Mouse (Mus musculus) frontal cortex, postnatal 25 days (tissue): Measurements from ENCODE around the gene Erbb4.

Source experiments
- DNase-seq, 2 experiments: peaks; one replicate each; pipeline ENCODE4 v3.0.0; 2022; ENCODE audit warnings: low spot score in 2 of 2

Gene Erbb4

GRCm38 (mm10) chr1:69027816-69028215, 80.0 kb downstream of the Erbb4 start:
- no peak for DNase-seq

GRCm38 (mm10) chr1:69024858-69025257, 83.0 kb downstream of the Erbb4 start:
- DNase-seq = no peak

GRCm38 (mm10) chr1:69023157-69023925, 84.5 kb downstream of the Erbb4 start:
- no peak for DNase-seq

- DNase-seq = no peak
Measured at GRCm38 (mm10) chr1:69009800-69010505, 97.9 kb downstream of the Erbb4 start.

GRCm38 (mm10) chr1:69001371-69001770, 106.5 kb downstream of the Erbb4 start:
- no peak for DNase-seq

GRCm38 (mm10) chr1:68979251-68979650, 128.6 kb downstream of the Erbb4 start:
- no peak for DNase-seq

- no peak for DNase-seq
Measured at GRCm38 (mm10) chr1:68978571-68978970, 129.3 kb downstream of the Erbb4 start.

- no peak for DNase-seq
Measured at GRCm38 (mm10) chr1:68973355-68974127, 134.3 kb downstream of the Erbb4 start.

- DNase-seq = no peak
Measured at GRCm38 (mm10) chr1:68964127-68964526, 143.7 kb downstream of the Erbb4 start.

- DNase-seq = no peak
Measured at GRCm38 (mm10) chr1:68961365-68962116, 146.3 kb downstream of the Erbb4 start.

- no peak for DNase-seq
Measured at GRCm38 (mm10) chr1:68956766-68957533, 150.9 kb downstream of the Erbb4 start.

- DNase-seq = no peak
Measured at GRCm38 (mm10) chr1:68955482-68955881, 152.4 kb downstream of the Erbb4 start.

GRCm38 (mm10) chr1:68943141-68943540, 164.7 kb downstream of the Erbb4 start:
- no peak for DNase-seq

GRCm38 (mm10) chr1:68934804-68935203, 173.1 kb downstream of the Erbb4 start:
- no peak for DNase-seq

GRCm38 (mm10) chr1:68933330-68934065, 174.4 kb downstream of the Erbb4 start:
- no peak for DNase-seq

GRCm38 (mm10) chr1:68917828-68918227, 190.0 kb downstream of the Erbb4 start:
- no peak for DNase-seq

GRCm38 (mm10) chr1:68892041-68892440, 215.8 kb downstream of the Erbb4 start:
- DNase-seq = no peak

- DNase-seq = no peak
Measured at GRCm38 (mm10) chr1:68886823-68887222, 221.0 kb downstream of the Erbb4 start.

GRCm38 (mm10) chr1:68874954-68875353, 232.9 kb downstream of the Erbb4 start:
- DNase-seq = no peak

GRCm38 (mm10) chr1:68873635-68874020, 234.2 kb downstream of the Erbb4 start:
- DNase-seq = no peak
